Mouse (Mus musculus) limb, embryonic 11.5 days (tissue): ENCODE data around the gene Plod3. TPM values are rescaled to one million over a fixed set of nuclear protein-coding genes. Genes with fewer than 3 reads are reported as not detected.
A peak's percentile ranks its signal among the peaks of the same experiment; 100 is the strongest.

Source experiments
- ATAC-seq: fragments of 200-750 bp; cut with Nextera tagmentation; 2 replicates; pipeline ENCODE4 v1.8.0; 2017; ENCODE audit warnings: low read depth; ENCODE audit not compliant: insufficient number of reproducible peaks, low FRiP score, low TSS enrichment
- DNase-seq: peaks from one replicate; pipeline ENCODE4 v3.0.0-alpha.2; 2015; ENCODE audit warnings: low spot score
- H3K27ac ChIP-seq: fragments of 300-500 bp; sonication (generic); replicated peaks from 2 replicates; pipeline ENCODE4 v1.5.1; 2014; ENCODE audit warnings: low read depth, mild to moderate bottlenecking, low read length
- H3K27me3 ChIP-seq: fragments of 300-500 bp; sonication (generic); 2 replicates; pipeline ENCODE4 v1.6.1; 2014; ENCODE audit warnings: mild to moderate bottlenecking, low read length, mixed read lengths; ENCODE audit not compliant: control insufficient read depth, insufficient read depth
- H3K36me3 ChIP-seq: fragments of 300-500 bp; sonication (generic); 2 replicates; pipeline ENCODE4 v1.6.1; 2014; ENCODE audit warnings: mild to moderate bottlenecking, low read length, moderate library complexity, mixed read lengths; ENCODE audit not compliant: control insufficient read depth, insufficient read depth
- H3K4me1 ChIP-seq: fragments of 300-500 bp; sonication (generic); 2 replicates; pipeline ENCODE4 v1.6.1; 2014; ENCODE audit warnings: low read length, mixed read lengths; ENCODE audit not compliant: control insufficient read depth, insufficient read depth
- H3K4me2 ChIP-seq: fragments of 300-500 bp; sonication (generic); 2 replicates; pipeline ENCODE4 v1.6.1; 2014; ENCODE audit warnings: low read depth, mild to moderate bottlenecking, moderate library complexity; ENCODE audit not compliant: severe bottlenecking
- H3K4me3 ChIP-seq: fragments of 300-500 bp; sonication (generic); 2 replicates; pipeline ENCODE4 v1.5.1; 2014; ENCODE audit warnings: low read depth, low read length
- H3K9ac ChIP-seq: fragments of 300-500 bp; sonication (generic); 2 replicates; pipeline ENCODE4 v1.6.1; 2014; ENCODE audit warnings: mild to moderate bottlenecking, low read length
- H3K9me3 ChIP-seq: fragments of 300-500 bp; sonication (generic); 2 replicates; pipeline ENCODE4 v1.6.1; 2016; ENCODE audit warnings: low read length; ENCODE audit not compliant: control insufficient read depth
- WGBS: fragments of 180-500 bp; shearing (Covaris S2); extraction: QIAGEN DNeasy Blood & Tissue Kit; methylation state at CpG from one replicate; pipeline ENCODE4 v1.1.7; 2014; 5-methylcytosine and 5-hydroxymethylcytosine counted together
- microRNA counts: library from miRNA; unstranded; fragments of <30 nt; microRNA quantifications from one replicate; lab custom pipeline; 2016
- microRNA-seq: library from miRNA; unstranded; fragments of <30 nt; microRNA quantifications from one replicate; pipeline ENCODE4, GENCODE M21; 2016
- polyA plus RNA-seq: library from polyadenylated mRNA; unstranded; fragments of >200 nt; fragmentation: Nextera tagmentation; extraction: Ambion mirVana; gene quantifications from 2 replicates; pipeline ENCODE4 v1.2.1, GENCODE M21; 2014

Gene Plod3
- polyA plus RNA-seq, 1 experiment from 2014 or later: 26.4 TPM

GRCm38 (mm10) chr5:137043997-137044396 is 57.2 kb downstream of the Plod3 start:
- 94% methylated on average over 7 of the region's 7 CpGs for WGBS
- Histone ChIP-seq H3K36me3 (peaks cover 6% of the 10 kb centered on the region; the same call in 1 of the 2 replicates), H3K9ac (no peak overlapping the region), H3K9me3 (no peaks in the 10 kb centered on the region), H3K4me1 (peaks cover 3% of the 10 kb centered on the region; the same call in 1 of the 2 replicates), H3K27me3 (no peaks in the 10 kb centered on the region), H3K4me2 (no peak overlapping the region), H3K4me3 (no peak overlapping the region), H3K27ac (no peak overlapping the region)
- no peak for ATAC-seq
- DNase-seq: no peak

- H3K9me3 ChIP-seq: no peaks in the 10 kb centered on the region
- H3K4me3 ChIP-seq: peak within 1 kb of the TSS; percentile 51
- peaks cover 3% of the 10 kb centered on the region; the same call in 1 of the 2 replicates for H3K4me1 ChIP-seq
- H3K27me3 ChIP-seq: no peaks in the 10 kb centered on the region
- DNase-seq: peak; percentile 100
- H3K36me3 ChIP-seq: peaks cover 2% of the 10 kb centered on the region; the same call in 1 of the 2 replicates
- H3K4me2 ChIP-seq: peak within 1 kb of the TSS; percentile 80
- H3K27ac ChIP-seq: peak within 1 kb of the TSS; percentile 56; the same call in 1 of the 2 replicates
- ATAC-seq: peak; percentile 92
- H3K9ac ChIP-seq: peak within 1 kb of the TSS; percentile 62
- WGBS: under 1% methylated on average over 48 of the region's 48 CpGs
Observed at GRCm38 (mm10) chr5:137045402-137046323, 58.8 kb downstream of the Plod3 start, which contains the start of gene Ap1s1. Gene Ap1s1, minus strand, starts transcription at chr5:137046135.

MicroRNAs within 50 kb of the gene (microRNA counts, 519-probe panel; counts per million panel counts)
- microRNA mmu-miR-702 (lab: Ali Mortazavi, UCI): not detected

Small RNA genes lying within 50 kb of the gene (microRNA-seq; reads per million reads assigned to microRNA genes)
- 85.8 reads per million, percentile 46 among the genes with 10 or more reads in this experiment for gene Mir702

Other genes starting within 250 kb of the Plod3 start
- 68.2 and 69.0 TPM in 2 replicates for gene Col26a1, start 103.8 kb upstream of the Plod3 start, polyA plus RNA-seq
- gene Ift22, start 78.9 kb upstream of the Plod3 start, polyA plus RNA-seq: 80.6 and 80.7 TPM in 2 replicates
- gene Fis1, start 33.7 kb upstream of the Plod3 start, polyA plus RNA-seq: 283 and 299 TPM in 2 replicates
- 0.08 TPM in 1 of 2 replicates, not detected in the other for gene Cldn15, start 20.4 kb upstream of the Plod3 start, polyA plus RNA-seq
- gene Znhit1, start 1.0 kb downstream of the Plod3 start, polyA plus RNA-seq: 104 and 114 TPM in 2 replicates
- not detected in 2 replicates for gene Vgf, start 39.4 kb downstream of the Plod3 start, polyA plus RNA-seq
- gene Ap1s1, start 59.1 kb downstream of the Plod3 start, polyA plus RNA-seq: 135 and 145 TPM in 2 replicates
- 0.16 and 0.52 TPM in 2 replicates for gene Serpine1, start 85.2 kb downstream of the Plod3 start, polyA plus RNA-seq
- 8.2 and 9.1 TPM in 2 replicates for gene Trim56, start 129.2 kb downstream of the Plod3 start, polyA plus RNA-seq
- gene Muc3, start 162.3 kb downstream of the Plod3 start, polyA plus RNA-seq: not detected in 2 replicates
- not detected in 2 replicates for gene Muc3a, start 225.4 kb downstream of the Plod3 start, polyA plus RNA-seq